Mouse (Mus musculus): ENCODE measurements at regions not wholly inside any gene's neighbourhood (a gene's known extent, or its start where the extent isn't known, plus 50 kb on each side); places are given as distances from the start of the nearest gene placed in this dataset.

- DNase-seq (ENCODE audit: low spot score), result no peak
Observed at GRCm38 (mm10) chr16:77399846-77400275, 202.0 kb downstream of the Gm11146 start.

DNA sequence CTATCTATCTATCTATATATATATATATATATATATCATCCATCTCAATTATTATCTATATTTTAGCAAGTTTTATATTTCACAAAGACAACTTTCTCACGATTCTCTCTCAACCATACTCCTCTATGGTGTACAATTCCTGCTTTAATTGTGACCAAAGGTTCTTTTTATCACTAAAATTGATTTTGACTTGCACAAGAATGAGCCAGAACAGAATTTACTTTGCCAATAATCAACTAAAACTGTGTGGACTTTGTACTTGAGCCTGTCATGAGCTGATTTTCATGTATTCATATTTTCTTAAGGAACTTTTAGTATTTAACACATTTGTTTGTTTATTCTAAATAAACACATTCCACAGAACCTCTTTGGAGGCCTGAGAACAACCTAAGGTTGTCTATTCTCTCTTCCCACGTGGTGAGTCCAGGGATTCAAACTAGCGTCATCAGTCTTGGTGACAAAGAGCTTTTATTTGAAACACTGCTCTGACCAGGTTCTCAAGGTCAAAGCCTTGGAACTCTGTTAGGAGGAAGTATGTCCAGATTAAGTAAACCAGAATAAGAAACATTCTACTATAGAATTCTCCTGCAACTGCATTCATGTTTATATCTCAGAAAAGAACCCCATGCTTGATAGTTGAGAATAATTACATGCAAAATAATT lies 207.7 kb downstream of the Gm11146 start:
- no peak for DNase-seq (ENCODE audit: low spot score)

DNA sequence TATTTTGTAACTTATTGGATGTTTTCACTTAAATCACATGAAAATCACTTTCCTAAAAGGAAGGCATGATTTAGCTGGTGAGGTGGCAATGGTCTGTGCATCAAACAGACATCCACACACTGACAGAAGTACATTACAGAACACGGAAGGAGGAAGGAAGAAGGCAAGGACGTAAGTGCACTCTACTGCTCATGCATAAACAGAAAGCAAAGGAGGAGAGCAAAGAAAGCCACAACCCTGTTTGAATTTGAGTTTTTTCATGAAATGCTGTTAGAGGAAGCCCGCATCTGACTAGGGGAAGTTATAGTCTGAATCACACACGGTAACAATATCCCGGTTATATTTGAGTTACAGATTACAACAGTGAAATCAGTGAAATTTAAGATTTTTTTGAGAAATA lies 208.4 kb downstream of the Gm11146 start:
- no peak for DNase-seq (ENCODE audit: low spot score)

DNA sequence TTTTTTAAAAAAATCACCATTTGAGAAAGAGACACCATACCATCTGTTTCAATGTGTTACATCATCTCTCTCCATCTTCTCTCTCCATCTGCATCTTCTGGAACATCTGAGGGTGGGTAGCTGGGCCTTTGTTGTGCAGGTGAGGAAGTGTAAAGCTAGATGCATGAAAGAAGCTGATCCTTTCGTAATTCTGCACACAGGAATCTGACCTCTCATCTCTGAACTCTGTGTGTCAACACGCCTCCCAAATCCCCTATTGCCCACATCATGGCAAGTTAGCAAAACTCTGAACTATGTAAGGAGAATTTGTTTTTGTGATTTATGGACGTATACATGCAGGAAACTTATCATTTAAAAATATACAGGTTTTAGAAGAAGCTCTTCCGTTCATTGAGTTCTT lies 209.7 kb downstream of the Gm11146 start:
- DNase-seq (ENCODE audit: low spot score), result no peak

- no peak for DNase-seq (ENCODE audit: low spot score)
Observed at GRCm38 (mm10) chr16:77384021-77384729, 217.7 kb downstream of the Gm11146 start.

DNA sequence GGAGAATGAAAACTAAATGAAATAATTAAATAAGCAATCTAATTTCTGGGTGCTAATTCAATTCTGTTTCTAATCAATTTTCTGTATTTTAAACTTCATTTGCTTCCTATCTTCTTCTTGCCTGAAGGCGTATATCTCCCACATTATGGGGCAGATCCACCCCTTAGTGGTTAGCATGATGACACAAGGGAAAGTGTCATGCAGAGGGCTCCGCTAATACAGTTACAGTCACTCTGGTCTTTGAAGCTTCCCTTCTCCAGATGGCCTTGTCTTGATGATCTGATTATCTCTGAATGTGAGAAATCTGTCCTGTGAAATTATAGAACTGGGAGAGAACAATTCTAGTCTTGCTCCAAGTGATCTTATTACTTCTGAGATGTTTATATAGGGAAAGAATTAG lies 219.1 kb downstream of the Gm11146 start:
- no peak for DNase-seq (ENCODE audit: low spot score)

- peak; percentile 38 for DNase-seq (ENCODE audit: low spot score)
Observed at GRCm38 (mm10) chr16:77372768-77373167, 229.1 kb downstream of the Gm11146 start.

GRCm38 (mm10) chr16:77369810-77370209 lies 232.1 kb downstream of the Gm11146 start:
- no peak for DNase-seq (ENCODE audit: low spot score)

DNA sequence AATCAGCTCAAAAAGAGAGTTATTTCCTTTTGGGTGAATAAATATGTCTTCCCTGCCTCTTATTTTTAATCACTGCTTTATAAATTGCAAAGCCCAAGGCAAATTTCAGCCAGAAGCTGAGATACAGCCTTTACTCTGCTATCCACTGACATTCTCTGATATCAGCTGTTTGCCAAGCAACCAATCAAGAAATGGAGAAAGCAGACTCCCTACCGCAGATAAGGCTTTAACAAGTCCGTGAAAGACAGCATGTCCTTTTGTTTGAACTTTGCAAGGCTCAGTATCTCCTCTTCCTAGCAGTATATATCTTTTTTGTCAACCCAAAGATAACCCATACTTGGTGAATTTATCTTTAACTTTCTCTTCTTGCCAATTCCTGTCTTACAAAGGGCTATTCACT lies 236.6 kb downstream of the Gm11146 start:
- DNase-seq (ENCODE audit: low spot score), result no peak

DNA sequence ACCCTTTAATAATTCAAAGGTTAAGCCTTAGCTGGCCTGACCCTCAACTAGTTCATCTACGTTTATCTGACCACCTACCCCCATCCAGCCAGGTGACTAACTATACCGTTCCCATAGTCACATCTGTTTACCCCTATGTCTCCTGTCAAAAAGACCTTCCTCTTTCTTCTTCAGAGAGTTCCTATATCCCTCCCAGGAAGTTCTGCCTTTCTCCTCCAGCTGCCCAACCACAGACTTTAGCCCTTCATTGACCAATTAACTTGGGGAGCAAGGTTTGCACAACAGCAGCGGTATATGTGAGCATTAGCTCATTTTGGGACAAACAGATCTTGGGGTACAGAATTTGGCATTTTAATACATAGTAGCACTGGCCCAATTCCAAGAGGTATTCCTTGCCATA lies 237.5 kb downstream of the Gm11146 start:
- DNase-seq (ENCODE audit: low spot score), result no peak

DNA sequence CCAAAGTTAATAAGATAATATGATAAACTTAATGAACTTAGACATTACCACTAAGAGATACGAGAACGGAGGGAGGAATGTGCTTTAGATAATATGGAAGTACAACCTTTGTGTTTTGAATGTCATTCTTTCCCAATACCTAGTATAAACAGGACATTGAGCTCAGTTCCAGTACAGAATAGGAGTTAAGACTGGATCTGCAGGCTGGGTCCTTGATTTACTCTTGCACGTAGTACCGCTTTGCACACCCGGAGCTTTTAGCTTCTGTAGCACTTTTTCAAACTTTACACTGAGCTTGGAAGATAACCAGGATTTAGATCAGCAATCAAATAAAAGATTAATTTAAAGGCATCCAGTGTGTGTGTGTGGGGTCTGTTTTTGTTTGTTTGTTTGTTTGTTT lies 242.7 kb downstream of the Gm11146 start:
- DNase-seq (ENCODE audit: low spot score), result no peak

DNA sequence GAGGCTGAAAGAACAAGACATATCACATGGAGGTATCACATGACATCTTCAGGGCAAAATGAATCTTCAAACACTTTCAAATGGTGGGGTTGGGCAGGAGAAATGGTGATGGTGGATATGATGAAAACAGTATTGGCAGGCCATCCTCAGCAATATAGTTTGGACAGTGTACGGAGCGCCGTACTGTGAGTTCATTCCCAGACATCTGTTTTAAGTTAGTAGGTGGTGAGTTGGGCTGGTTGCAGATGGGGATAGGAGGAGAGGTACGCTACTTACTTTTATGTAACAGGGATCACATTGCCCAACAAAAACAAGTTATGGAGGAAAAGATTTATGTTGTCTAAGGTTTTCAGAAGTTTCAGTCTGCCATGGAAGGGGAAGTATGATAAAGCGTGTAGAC lies 246.6 kb downstream of the Gm11146 start:
- no peak for DNase-seq (ENCODE audit: low spot score)

DNA sequence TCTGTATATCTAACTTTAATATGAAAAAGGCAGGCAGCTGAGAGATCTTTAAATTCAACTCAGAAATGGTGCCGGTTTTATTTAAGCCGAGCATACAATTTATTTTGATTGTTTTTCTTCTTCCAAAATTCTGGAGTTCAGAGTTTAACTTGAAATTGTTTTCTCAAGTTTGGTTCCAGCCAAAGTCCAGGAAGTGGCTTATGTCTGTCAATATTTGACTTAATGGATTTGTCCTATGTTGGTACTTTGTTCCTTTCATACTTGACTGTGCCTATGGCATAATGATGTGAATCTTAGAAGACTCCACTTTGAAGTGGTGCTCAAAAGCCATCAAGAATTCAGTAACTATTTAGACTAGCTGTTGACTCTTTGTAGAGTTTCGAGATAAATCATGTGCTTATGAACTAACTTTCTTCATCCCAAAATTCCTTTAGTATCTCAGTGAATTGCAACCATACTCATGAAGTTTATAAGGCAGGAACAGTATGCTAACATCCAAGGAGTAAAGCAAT lies 247.6 kb downstream of the Gm11146 start:
- DNase-seq (ENCODE audit: low spot score), result no peak

DNA sequence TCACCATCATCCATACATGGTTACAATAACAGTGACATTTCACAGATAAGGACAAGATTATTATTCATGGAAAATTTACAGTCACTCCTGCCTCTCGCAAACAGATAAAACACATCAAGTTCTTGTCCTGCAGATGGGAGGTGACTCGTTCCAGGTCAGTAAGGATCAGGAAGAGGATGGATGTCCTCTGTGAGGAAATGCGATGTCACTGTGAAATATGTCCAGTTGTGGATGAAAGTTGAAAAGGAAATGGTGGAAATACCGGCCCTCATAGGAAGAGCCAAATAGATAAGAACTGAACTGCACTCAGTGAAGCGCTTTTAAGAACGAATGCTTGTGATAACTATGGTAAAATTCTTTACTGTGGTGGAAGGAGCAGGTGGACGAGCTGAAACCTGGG lies 255.8 kb downstream of the Gm11146 start:
- no peak for DNase-seq (ENCODE audit: low spot score)

DNA sequence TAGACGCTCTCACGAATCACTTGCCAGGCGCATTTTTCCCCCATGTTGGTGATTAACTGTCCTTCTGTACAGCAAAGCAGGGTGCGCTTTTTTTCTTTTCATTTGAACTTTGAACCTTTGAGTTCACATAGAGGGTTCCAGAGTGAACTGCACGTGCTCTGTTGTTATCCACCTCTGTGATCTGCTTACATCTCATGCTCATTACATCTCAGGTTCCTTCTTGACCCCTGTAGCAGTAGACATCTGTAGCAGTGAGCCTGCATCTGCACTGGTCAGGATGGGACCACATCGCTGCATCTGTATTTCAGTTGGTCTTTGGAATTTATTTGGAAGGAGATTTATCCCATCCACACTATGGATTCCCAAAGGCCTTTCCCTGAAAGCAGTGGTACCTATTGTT lies 269.6 kb downstream of the Gm11146 start:
- DNase-seq (ENCODE audit: low spot score), result no peak

- peak; percentile 39 for DNase-seq (ENCODE audit: low spot score)
Observed at GRCm38 (mm10) chr16:77330996-77331395, 270.9 kb downstream of the Gm11146 start.

DNA sequence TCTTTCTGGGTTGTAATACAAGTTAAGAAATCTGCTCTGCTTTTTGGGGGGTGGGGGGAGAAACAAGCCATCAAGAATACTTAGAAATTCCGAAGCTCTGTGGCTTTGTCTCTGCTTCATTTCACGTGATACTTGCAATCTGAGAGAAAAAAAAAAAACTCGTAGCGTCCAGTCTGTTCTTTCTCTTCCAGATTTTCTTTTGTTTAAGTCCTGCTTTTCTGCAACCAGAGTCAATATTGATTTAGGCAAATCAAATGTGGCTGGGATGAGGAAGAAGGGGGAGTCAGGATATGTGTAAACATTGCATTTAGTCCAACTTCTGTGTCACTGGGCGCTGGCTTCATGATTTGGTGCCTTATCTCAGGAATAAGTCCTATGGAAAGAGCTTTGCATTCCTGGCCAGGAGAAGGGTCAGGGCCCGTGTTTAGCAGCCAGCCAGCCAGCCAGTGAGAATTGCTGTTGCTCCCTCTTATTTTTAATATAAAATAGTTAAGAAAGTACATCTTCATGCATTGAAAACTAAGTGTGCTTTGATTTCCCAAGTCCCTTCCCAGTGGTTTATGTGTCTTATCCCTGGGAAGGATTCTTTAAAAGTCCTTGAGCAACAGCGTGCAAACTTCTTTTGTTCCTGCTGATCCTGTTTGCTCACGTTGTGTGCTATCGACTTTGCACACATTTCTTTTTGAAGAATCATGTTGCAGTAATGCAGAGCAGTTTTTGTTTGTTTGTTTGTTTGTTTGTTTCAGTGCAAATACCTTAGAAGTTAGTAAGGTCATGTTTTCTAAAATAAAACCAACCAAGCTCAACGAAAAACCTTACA lies 272.0 kb downstream of the Gm11146 start:
- peak; percentile 45 for DNase-seq (ENCODE audit: low spot score)

GRCm38 (mm10) chr16:77329160-77329691 lies 272.7 kb downstream of the Gm11146 start:
- DNase-seq (ENCODE audit: low spot score), result peak; percentile 54

DNA sequence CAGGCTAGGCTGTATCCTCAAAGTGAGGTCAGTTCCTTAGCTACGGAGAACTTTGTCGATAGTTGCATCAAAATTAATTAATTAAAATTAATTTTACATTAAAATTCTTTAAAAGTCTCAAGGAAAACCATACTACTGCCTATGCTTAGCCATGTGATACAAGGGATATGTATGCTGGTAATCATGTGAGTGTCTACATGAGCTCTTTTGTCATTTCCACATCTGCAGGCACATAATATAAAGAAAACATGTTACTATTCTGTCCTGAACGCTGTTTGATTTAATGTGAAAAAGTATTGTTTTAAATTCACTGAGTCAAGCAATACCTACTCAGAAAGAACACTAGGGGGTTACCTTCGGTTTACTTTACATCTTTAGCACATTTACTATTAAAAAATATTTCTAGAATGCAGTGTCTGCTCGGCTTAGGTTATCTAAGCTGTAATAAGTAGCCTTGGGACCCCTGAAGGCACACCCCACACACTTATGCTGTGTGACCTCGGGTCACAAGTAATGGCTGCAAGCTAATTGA lies 273.2 kb downstream of the Gm11146 start:
- no peak for DNase-seq (ENCODE audit: low spot score)

GRCm38 (mm10) chr16:77328049-77328448 lies 273.8 kb downstream of the Gm11146 start:
- DNase-seq (ENCODE audit: low spot score), result no peak

GRCm38 (mm10) chr16:77322338-77322737 lies 279.6 kb downstream of the Gm11146 start:
- DNase-seq (ENCODE audit: low spot score), result no peak

DNA sequence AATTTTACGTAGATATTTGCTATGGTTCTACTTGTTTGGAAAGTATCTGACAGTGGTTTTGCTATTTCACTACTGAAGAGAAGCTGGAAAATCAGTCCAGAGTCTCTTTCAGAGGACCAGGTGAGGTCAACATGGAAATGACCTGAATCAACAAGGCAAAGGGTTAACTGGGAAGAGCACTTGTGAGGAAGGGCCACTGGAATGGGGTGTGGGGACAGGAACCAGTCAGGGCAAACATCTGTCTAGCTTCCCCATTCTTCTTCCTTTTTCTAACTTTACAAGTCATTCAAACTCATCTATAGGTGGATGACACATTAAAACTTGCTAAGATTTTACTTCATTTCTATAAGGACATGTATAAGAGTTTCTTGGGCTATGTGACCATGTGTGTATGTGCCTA lies 283.7 kb downstream of the Gm11146 start:
- DNase-seq (ENCODE audit: low spot score), result no peak
